Mouse (Mus musculus): Measurements from ENCODE around the gene Kat2b. TPM values are rescaled to one million over a fixed set of nuclear protein-coding genes. Genes with fewer than 3 reads are reported as not detected.

Kat2b gene
- 5.0 and 5.1 TPM in 2 replicates for polyA plus RNA-seq (2012; ENCODE audit: low replicate concordance)

GRCm38 (mm10) chr17:53566161-53566918 lies at the start of gene Kat2b:
Gene Kat2b (plus strand): TSS chr17:53566861.

GRCm38 (mm10) chr17:53539351-53539750 lies 27.3 kb upstream of the Kat2b start, which contains the start of gene Pp2d1:
Gene Pp2d1 (minus strand): TSS chr17:53539451.

GRCm38 (mm10) chr17:53688877-53689802 lies 122.5 kb downstream of the Kat2b start, which contains the start of gene Sgo1:
Gene Sgo1 (minus strand): TSS chr17:53689333.

Other genes starting within 250 kb of the Kat2b start
- gene Efhb, start 103.5 kb upstream of the Kat2b start, polyA plus RNA-seq (2012; ENCODE audit: low replicate concordance) = not detected in 2 replicates
- gene Rab5a, start 87.6 kb upstream of the Kat2b start, polyA plus RNA-seq (2012; ENCODE audit: low replicate concordance) = 6.3 and 7.3 TPM in 2 replicates
- gene Pp2d1, start 27.4 kb upstream of the Kat2b start, polyA plus RNA-seq (2012; ENCODE audit: low replicate concordance) = not detected in 2 replicates
- 2.2 and 25.0 TPM in 2 replicates for gene Sgo1, start 122.5 kb downstream of the Kat2b start, polyA plus RNA-seq (2012; ENCODE audit: low replicate concordance)